Mouse (Mus musculus): Measurements from ENCODE around the gene Brd3.

Gene Brd3

DNA sequence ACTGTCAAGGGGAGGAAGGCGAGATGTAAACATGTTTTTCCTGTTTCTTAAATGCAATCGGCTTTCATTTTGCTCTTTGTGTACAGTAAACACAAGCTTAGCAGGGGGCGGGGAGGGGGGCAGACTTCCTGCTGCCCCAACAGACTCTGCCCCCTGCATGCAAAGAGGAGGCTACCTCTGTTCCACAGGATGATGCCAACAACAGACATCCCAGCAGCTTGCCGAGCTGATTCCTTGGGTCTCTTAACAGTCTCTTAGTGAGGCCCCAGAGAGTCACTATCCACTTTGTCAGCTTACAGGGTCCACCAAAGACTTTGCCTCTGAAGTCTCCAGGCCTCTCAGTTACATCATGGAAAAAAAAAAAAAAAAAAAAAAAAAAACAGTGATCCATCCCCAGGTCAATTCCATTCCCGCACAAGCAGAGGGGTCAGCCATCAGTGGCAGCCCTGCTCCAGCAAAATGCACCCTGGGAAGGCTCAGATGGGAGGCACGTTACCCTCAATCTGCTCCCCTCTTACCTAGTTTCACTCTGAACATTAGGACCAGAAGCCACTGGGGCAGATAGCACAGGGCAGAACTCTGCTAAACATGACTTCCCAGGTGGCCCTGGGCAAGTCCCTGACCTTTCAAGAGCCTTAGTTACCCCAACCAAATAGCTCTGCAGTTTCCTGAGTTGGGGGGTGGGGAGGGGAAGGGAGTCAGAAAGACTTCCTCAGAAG, 102.9 kb downstream of the Brd3 start:
- DNase-seq (ENCODE audit: low read depth in 2 of 2, low spot score in 2 of 2): no peak

DNA sequence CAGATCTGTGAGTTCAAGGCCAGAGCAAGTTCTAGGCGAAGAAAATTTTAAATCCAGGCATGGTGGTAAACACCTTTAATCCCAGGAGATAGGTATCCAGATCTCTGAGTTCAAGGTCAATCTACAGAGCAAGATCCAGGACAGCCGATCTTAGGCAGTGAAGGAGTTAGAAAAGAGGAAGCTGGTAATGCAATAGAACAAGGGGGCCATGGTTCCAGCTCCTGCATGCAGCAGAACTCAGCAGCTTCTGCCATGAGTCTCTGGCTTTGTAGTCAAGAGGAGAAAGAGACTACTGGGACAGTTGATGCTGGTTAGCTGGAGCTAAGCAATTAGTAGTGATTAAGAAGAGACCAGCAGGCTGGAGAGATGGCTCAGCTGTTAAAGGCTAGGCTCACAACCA, 105.9 kb downstream of the Brd3 start:
- no peak for DNase-seq (ENCODE audit: low read depth in 2 of 2, low spot score in 2 of 2)

DNA sequence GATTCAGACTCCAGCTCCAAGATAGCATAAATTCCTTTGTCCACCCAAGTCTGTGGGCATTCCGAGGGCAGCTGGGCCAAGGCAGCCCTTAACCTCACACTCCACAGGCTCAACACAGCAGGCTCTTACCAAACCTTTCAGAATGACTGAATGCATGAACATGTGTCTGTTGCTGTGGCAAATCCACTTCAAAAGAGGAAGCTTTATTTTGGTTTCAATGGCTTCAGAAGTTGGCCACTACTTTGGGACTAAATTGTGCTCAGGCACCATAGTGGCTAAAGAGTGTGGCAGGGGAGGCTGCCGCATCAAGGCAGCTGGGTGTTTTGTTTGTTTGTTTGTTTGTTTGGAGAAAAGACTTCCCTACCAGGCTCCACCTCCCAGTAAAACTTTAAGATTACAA, 107.4 kb downstream of the Brd3 start:
- DNase-seq (ENCODE audit: low read depth in 2 of 2, low spot score in 2 of 2): no peak

DNA sequence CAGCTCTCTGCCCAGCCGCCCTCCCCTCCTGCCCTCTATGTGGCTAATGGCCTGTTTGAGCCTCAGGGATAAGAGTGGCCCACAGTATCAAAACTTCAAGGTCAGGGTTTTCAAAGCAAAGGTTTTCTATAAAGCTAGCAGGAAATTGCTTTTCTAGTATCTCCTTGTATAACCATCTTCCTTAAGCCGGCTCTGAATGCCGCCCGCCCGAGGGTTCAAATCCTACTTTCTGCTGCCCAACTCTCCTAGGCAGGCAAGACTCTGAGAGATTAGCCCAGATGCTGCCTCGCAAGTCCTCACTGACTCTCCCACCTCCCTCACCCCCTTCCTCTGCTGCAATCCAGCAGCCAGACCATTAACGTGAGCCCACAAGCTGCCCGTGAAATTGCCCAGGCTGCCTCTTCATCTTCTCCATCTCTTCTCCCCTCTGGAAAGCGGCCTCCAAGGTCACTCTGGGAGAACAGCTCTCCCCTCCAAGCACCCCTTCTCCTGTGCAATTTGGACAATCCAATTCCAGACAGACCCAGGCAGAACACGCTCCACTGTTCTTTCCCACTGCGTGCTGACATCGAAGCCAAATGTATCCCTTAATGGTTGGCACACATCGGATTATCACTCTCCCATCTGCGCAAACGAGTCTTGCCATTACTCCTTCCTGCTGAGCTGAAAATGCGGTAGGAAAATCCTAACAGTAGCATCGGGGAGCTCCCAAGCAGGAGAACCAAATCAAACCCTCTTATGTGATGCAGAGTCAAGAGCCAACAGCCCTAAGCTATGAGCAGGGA, 110.6 kb downstream of the Brd3 start:
- DNase-seq (ENCODE audit: low read depth in 2 of 2, low spot score in 2 of 2): no peak

All from CD8-positive naive resting alpha-beta T cell, adult 2 months (primary cell).